Mouse (Mus musculus): ENCODE results near the gene Bicd2.

- TF ChIP-seq EP300 (IDR thresholded peaks at IDR 0.05) (no peak), CTCF (IDR thresholded peaks at IDR 0.05) (no peak)
Measured at GRCm38 (mm10) chr13:49355461-49356061, 14.2 kb downstream of the Bicd2 start.

Measured in lung, postnatal 0 days (tissue).